Mouse (Mus musculus): ENCODE results near the gene Ggcx. TPM values are rescaled to one million over a fixed set of nuclear protein-coding genes. Genes with fewer than 3 reads are reported as not detected.
A peak's percentile ranks its signal among the peaks of the same experiment; 100 is the strongest.
"Not testable (repeated sequence)": the region's sequence is repeated elsewhere in the genome, so short reads cannot be mapped to it uniquely, and the experiment has no call there.

The Ggcx gene
- polyA plus RNA-seq, 1 experiment from 2014 or later, result 19.0 TPM

GRCm38 (mm10) chr6:72438862-72439354, 24.8 kb downstream of the Ggcx start:
- H3K4me3 ChIP-seq, result peak overlapping the region; percentile 96
- no peaks in the 10 kb centered on the region for H3K9me3 ChIP-seq
- peaks cover 26% of the 10 kb centered on the region for H3K36me3 ChIP-seq (replicated peaks)
- H3K9ac ChIP-seq, result peak overlapping the region; percentile 100
- no peaks in the 10 kb centered on the region for H3K27me3 ChIP-seq (replicated peaks)
- peak overlapping the region; percentile 81 for H3K4me2 ChIP-seq
- ATAC-seq (replicated peaks), result peak; percentile 61
- WGBS, result under 1% methylated on average over 48 of the region's 57 CpGs
- H3K27ac ChIP-seq, result peak overlapping the region; percentile 99
- peaks cover 47% of the 10 kb centered on the region for H3K4me1 ChIP-seq

DNA sequence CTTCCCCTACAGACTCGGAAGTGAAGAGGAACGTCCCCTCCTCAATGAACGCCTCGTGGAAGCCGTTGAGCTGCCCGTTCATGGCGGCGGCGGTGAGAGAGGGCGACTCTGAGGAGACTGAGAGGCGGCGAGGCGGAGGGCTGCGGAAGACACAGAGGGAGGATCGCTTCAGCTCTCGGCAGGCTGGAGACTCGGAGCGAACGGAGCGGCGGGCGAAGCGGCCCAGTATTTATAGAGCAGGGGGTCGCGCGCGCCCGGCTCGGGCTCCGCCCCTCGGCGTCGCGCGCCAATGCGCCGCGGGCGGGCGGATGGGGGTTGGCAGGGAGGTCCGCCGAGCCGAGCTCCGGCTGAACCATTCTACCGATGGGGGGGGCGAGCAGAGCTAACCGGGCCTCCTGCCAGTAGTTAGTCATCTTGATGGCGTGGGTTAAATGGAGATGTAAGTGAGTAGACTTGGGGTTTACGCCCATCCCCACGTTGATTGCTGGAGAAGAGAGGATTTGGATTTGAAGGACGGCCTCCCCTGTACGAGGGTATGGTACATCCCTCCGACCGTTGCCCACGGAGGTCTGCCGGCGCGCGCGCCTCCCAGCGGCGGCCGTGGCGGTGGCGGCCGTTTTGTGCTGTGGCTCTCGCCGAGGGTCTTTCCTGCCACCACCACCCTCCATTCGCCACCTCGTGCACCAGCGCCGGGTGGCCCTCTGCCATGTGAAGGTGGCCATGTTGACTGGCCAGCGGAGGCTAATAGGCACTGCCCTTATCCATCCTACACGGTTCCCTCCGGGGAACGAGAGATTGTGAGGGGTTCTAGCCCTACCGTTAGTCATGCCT, 25.5 kb downstream of the Ggcx start, which contains the start of gene Mat2a:
Gene Mat2a (minus strand): TSS at position 204 of the 831 bp plus-strand sequence.
- peaks cover 23% of the 10 kb centered on the region for H3K36me3 ChIP-seq (replicated peaks)
- H3K9me3 ChIP-seq, result no peaks in the 10 kb centered on the region
- H3K4me1 ChIP-seq, result peaks cover 47% of the 10 kb centered on the region
- no peaks in the 10 kb centered on the region for H3K27me3 ChIP-seq (replicated peaks)
- ATAC-seq (replicated peaks), result peak; percentile 91
- under 1% methylated on average over 75 of the region's 77 CpGs for WGBS
- H3K9ac ChIP-seq, result peak within 1 kb of the TSS; percentile 100
- peak within 1 kb of the TSS; percentile 96 for H3K4me3 ChIP-seq
- H3K27ac ChIP-seq, result peak within 1 kb of the TSS; percentile 99
- H3K4me2 ChIP-seq, result peak within 1 kb of the TSS; percentile 81

GRCm38 (mm10) chr6:72440186-72440990, 26.3 kb downstream of the Ggcx start:
- Histone ChIP-seq H3K9me3 (no peaks in the 10 kb centered on the region), H3K27me3 (replicated peaks) (no peaks in the 10 kb centered on the region), H3K4me3 (peak overlapping the region; percentile 96), H3K4me1 (peaks cover 43% of the 10 kb centered on the region), H3K9ac (peak overlapping the region; percentile 100), H3K36me3 (replicated peaks) (peaks cover 15% of the 10 kb centered on the region), H3K4me2 (peak overlapping the region; percentile 64), H3K27ac (peak overlapping the region; percentile 99)
- 6% methylated on average over 17 of the region's 17 CpGs for WGBS
- peak; percentile 7 for ATAC-seq (replicated peaks)

DNA sequence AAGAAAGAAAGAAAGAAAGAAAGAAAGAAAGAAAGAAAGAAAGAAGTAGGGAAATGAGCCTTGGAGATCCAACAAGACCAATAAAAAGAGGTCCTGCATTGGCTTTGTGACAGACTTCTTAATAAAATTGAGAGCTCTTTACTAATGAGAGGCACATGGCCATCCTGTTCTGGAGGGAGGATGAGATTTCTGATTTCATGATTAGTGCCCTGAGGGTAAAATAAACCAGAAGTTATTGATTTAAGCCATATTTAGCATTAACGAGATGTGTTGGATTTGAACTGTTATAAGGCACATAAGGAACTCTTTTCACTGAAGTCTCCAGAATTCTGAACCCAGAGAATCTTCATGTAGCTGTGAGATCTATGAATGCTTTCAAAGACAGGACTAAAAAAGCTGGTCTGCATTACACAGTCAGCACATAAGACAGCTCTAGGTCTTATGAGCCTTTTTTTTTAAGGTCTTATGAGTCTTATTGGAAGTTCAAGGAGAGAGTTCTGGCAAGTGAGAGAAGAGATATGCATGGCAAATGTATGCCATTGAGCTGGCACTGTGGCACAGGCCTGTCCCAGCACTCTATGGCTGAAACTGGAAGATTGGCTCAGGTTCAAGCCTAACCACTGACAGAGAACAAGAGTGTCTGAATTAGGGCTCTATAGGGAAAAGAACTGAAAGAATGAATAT, 29.0 kb downstream of the Ggcx start:
- ATAC-seq (replicated peaks), result no peak
- Histone ChIP-seq H3K9ac (no peak overlapping the region), H3K27ac (no peak overlapping the region), H3K4me1 (peaks cover 18% of the 10 kb centered on the region), H3K36me3 (replicated peaks) (no peaks in the 10 kb centered on the region), H3K9me3 (no peaks in the 10 kb centered on the region), H3K4me3 (no peak overlapping the region), H3K27me3 (replicated peaks) (no peaks in the 10 kb centered on the region), H3K4me2 (no peak overlapping the region)
- WGBS, result 87% methylated on average over 1 of the region's 1 CpGs

- Histone ChIP-seq H3K4me3 (no peak overlapping the region), H3K36me3 (replicated peaks) (no peaks in the 10 kb centered on the region), H3K4me1 (peaks cover 16% of the 10 kb centered on the region), H3K4me2 (no peak overlapping the region), H3K27me3 (replicated peaks) (no peaks in the 10 kb centered on the region), H3K27ac (no peak overlapping the region), H3K9ac (no peak overlapping the region), H3K9me3 (no peaks in the 10 kb centered on the region)
- ATAC-seq (replicated peaks), result no peak
Measured at GRCm38 (mm10) chr6:72445011-72445410, 30.9 kb downstream of the Ggcx start.

GRCm38 (mm10) chr6:72447487-72447886, 33.4 kb downstream of the Ggcx start:
- H3K9ac ChIP-seq, result no peak overlapping the region
- H3K9me3 ChIP-seq, result no peaks in the 10 kb centered on the region
- H3K36me3 ChIP-seq (replicated peaks), result no peaks in the 10 kb centered on the region
- H3K4me3 ChIP-seq, result no peak overlapping the region
- no peaks in the 10 kb centered on the region for H3K27me3 ChIP-seq (replicated peaks)
- H3K4me1 ChIP-seq, result no peaks in the 10 kb centered on the region
- H3K4me2 ChIP-seq, result no peak overlapping the region
- 92% methylated on average over 2 of the region's 2 CpGs for WGBS
- no peak overlapping the region for H3K27ac ChIP-seq
- ATAC-seq (replicated peaks), result no peak

GRCm38 (mm10) chr6:72451778-72452177, 37.7 kb downstream of the Ggcx start:
- not testable (repeated sequence) for H3K27ac ChIP-seq; H3K36me3 ChIP-seq (replicated peaks); ATAC-seq (replicated peaks); H3K9me3 ChIP-seq; H3K9ac ChIP-seq; H3K4me3 ChIP-seq; H3K27me3 ChIP-seq (replicated peaks); H3K4me2 ChIP-seq
- 68% methylated on average over 2 of the region's 2 CpGs for WGBS
- H3K4me1 ChIP-seq, result peaks cover 10% of the 10 kb centered on the region

DNA sequence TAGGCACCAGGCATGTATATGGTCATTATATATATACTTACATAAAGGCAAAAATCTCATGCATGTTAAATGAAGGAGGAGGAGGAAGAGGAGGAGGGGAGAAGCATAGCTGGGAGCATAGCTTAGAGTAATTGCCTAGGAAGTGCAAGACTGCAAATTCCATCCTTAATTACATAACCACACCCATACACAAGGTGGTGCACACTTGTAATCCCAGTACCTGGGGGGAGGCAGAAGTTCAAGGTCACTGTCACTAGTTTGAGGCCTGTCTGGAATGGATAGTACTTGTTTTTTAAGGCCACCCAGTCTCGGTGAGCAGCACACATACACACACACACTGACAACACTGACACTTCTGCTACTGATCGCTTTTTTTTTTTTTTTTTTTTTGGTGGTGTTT, 38.2 kb downstream of the Ggcx start:
- no peak overlapping the region for H3K9ac ChIP-seq
- WGBS, result 93% methylated on average over 2 of the region's 2 CpGs
- no peaks in the 10 kb centered on the region for H3K9me3 ChIP-seq
- H3K4me3 ChIP-seq, result no peak overlapping the region
- H3K36me3 ChIP-seq (replicated peaks), result no peaks in the 10 kb centered on the region
- H3K27ac ChIP-seq, result no peak overlapping the region
- H3K27me3 ChIP-seq (replicated peaks), result no peaks in the 10 kb centered on the region
- no peak overlapping the region for H3K4me2 ChIP-seq
- H3K4me1 ChIP-seq, result peaks cover 10% of the 10 kb centered on the region
- no peak for ATAC-seq (replicated peaks)

- Histone ChIP-seq H3K4me3 (no peak overlapping the region), H3K9ac (no peak overlapping the region), H3K4me1 (peaks cover 10% of the 10 kb centered on the region), H3K9me3 (no peaks in the 10 kb centered on the region), H3K4me2 (no peak overlapping the region), H3K27ac (no peak overlapping the region), H3K27me3 (replicated peaks) (no peaks in the 10 kb centered on the region), H3K36me3 (replicated peaks) (no peaks in the 10 kb centered on the region)
- WGBS, result 57% methylated on average over 3 of the region's 3 CpGs
- ATAC-seq (replicated peaks), result no peak
Measured at GRCm38 (mm10) chr6:72453578-72453977, 39.5 kb downstream of the Ggcx start.

DNA sequence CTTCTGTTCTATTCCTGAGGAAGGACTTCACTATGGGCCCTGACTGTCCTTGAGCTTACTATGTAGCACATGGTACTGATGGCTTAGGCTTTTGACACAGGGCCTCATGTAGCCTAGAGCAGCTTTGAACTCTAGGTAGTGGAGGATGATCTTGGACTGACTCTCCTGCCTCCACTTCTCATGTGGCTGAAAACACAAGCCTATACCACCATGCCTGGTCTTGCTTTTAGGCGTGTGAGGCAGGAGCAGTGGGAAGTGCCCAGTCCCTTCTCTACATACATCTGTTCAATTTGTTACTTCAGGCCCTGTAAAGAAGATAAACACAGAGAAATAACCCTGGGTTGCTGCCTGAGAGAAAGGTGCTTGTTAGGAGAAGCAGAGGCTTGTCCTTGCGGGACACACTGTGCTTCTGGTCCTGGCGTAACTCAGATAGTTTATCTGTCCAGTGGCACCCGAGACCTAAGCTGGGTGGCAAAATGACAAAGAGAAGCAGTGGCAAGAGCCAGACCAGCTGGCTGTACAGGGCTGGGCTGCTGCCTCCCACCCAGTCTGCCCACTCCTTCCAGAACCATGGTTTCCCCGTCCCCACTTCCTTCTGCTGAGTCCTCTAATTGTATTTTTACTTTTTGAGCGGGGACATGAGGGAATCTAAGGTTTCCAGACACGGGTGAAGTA, 40.1 kb downstream of the Ggcx start:
- no peak overlapping the region for H3K9ac ChIP-seq
- H3K27ac ChIP-seq, result peak overlapping the region; percentile 53
- H3K27me3 ChIP-seq (replicated peaks), result no peaks in the 10 kb centered on the region
- no peak overlapping the region for H3K4me2 ChIP-seq
- no peaks in the 10 kb centered on the region for H3K36me3 ChIP-seq (replicated peaks)
- H3K4me3 ChIP-seq, result no peak overlapping the region
- 61% methylated on average over 7 of the region's 7 CpGs for WGBS
- H3K9me3 ChIP-seq, result no peaks in the 10 kb centered on the region
- peaks cover 10% of the 10 kb centered on the region for H3K4me1 ChIP-seq
- ATAC-seq (replicated peaks), result peak; percentile 73

DNA sequence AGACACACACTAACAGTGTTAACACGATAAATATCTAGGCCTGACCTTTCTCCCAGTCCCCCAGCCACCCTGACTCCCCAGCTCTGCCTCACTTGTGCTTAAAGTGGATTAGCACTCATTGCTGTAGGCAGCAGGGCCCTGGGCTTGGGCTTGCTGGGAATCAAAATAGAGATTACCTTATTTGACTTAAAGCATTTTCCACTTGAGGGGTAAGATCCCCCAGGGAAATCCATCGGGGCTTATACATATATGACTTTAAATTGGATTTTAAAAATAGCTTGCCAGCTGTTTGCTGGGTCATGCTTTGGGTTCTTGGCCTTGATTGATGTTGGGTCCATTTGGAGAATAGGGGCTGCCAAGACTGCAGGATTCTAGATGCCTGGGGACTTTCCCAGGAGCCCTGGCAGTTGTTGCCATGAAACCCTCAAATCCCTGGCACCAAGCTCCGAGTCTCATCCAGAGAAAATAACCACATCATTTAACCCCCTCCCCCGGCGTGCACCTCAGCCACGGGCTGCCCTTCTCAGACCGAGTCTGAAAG, 40.8 kb downstream of the Ggcx start:
- H3K27me3 ChIP-seq (replicated peaks), result no peaks in the 10 kb centered on the region
- ATAC-seq (replicated peaks), result peak; percentile 62
- WGBS, result 37% methylated on average over 7 of the region's 7 CpGs
- no peaks in the 10 kb centered on the region for H3K9me3 ChIP-seq
- H3K4me1 ChIP-seq, result peaks cover 10% of the 10 kb centered on the region
- no peak overlapping the region for H3K4me3 ChIP-seq
- peak overlapping the region; percentile 53 for H3K27ac ChIP-seq
- no peak overlapping the region for H3K9ac ChIP-seq
- no peak overlapping the region for H3K4me2 ChIP-seq
- H3K36me3 ChIP-seq (replicated peaks), result no peaks in the 10 kb centered on the region

Measured in midbrain, embryonic 15.5 days (tissue).